Mouse (Mus musculus) embryo, embryonic 11 days (tissue): ENCODE measurements at regions not wholly inside any gene's neighbourhood (a gene's known extent, or its start where the extent isn't known, plus 50 kb on each side); places are given as distances from the start of the nearest gene placed in this dataset.

Experiments used
- DNase-seq: peaks from one replicate; pipeline ENCODE4 v3.0.0-alpha.2; 2015

GRCm38 (mm10) chr17:77016871-77017270 is 1183.2 kb upstream of the Crim1 start:
- no peak for DNase-seq

GRCm38 (mm10) chr17:77029108-77029691 is 1170.8 kb upstream of the Crim1 start:
- DNase-seq = peak; percentile 3

GRCm38 (mm10) chr17:77034285-77034684 is 1165.8 kb upstream of the Crim1 start:
- no peak for DNase-seq
